Mouse (Mus musculus) midbrain, embryonic 12.5 days (tissue): ENCODE measurements around the gene Cnbp. TPM values are rescaled to one million over a fixed set of nuclear protein-coding genes. Genes with fewer than 3 reads are reported as not detected.

Source experiments
- ATAC-seq: fragments of 200-750 bp; cut with Nextera tagmentation; 2 replicates; pipeline ENCODE4 v1.8.0; 2017; ENCODE audit warnings: low read depth, moderate TSS enrichment, moderate library complexity; ENCODE audit not compliant: low FRiP score
- H3K27ac ChIP-seq: fragments of 300-500 bp; sonication (generic); replicated peaks from 2 replicates; pipeline ENCODE4 v1.5.1; 2016; ENCODE audit warnings: mild to moderate bottlenecking
- H3K27me3 ChIP-seq: fragments of 300-500 bp; sonication (generic); 2 replicates; pipeline ENCODE4 v1.6.1; 2016; ENCODE audit warnings: mild to moderate bottlenecking
- H3K36me3 ChIP-seq: fragments of 300-500 bp; sonication (generic); 2 replicates; pipeline ENCODE4 v1.6.1; 2016
- H3K4me1 ChIP-seq: fragments of 300-500 bp; sonication (generic); 2 replicates; pipeline ENCODE4 v1.6.1; 2016
- H3K4me2 ChIP-seq: fragments of 300-500 bp; sonication (generic); replicated peaks from 2 replicates; pipeline ENCODE4 v1.6.1; 2016; ENCODE audit warnings: mild to moderate bottlenecking, moderate library complexity
- H3K4me3 ChIP-seq: fragments of 300-500 bp; sonication (generic); 2 replicates; pipeline ENCODE4 v1.5.1; 2016; ENCODE audit warnings: mild to moderate bottlenecking
- H3K9ac ChIP-seq: fragments of 300-500 bp; sonication (generic); replicated peaks from 2 replicates; pipeline ENCODE4 v1.6.1; 2016; ENCODE audit warnings: mild to moderate bottlenecking, moderate library complexity
- H3K9me3 ChIP-seq: fragments of 300-500 bp; sonication (generic); 2 replicates; pipeline ENCODE4 v1.6.1; 2016; ENCODE audit warnings: mild to moderate bottlenecking
- WGBS: fragments of 180-500 bp; shearing (Covaris S2); methylation state at CpG from one replicate; pipeline ENCODE4 v1.1.7; 2016; 5-methylcytosine and 5-hydroxymethylcytosine counted together
- polyA plus RNA-seq: library from polyadenylated mRNA; unstranded; fragments of >200 nt; fragmentation: Nextera tagmentation; extraction: Ambion mirVana; gene quantifications from 2 replicates; pipeline ENCODE4 v1.2.1, GENCODE M21; 2016

Gene Cnbp
- polyA plus RNA-seq = 905 and 949 TPM in 2 replicates

DNA sequence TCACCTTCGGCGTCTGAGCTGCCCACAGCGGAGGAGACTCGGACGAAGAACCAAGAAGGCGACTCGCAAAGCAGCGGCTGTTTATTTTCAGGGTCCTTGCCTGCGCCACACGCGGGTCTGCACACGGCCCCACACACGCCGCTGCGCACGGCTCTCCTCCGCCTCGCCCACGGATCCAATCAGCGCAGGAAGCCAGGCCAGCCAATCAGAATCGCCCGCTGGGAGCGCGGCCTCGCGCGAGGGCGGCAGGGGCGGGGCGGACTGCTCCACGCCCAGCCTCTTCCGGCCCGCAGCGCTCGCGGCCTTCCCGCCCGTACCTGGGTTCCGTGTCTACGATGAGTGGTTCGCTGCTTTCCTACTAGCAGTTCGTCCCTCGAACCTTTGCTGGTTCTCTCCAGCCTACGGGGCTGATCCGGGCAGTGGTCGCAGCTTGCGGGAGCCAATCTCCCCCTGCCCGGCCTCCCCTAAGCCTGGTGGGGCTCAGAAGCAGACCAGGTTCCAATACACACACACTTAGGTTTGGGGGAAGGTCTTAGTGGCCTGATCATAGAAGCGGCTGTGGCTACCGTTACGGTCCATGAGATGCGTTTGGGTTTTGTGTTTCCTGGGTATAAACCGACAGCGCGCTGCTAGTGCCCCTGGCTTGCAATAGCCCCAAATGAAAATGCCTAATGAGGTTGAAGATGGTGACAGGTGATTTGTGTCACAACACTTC, at the start of gene Cnbp:
Gene Cnbp (minus strand): TSS at position 207 of the 715 bp plus-strand sequence.
- Histone ChIP-seq H3K36me3 (peaks cover 5% of the 10 kb centered on the region; the same call in 1 of the 2 replicates), H3K9ac (peak within 1 kb of the TSS; percentile 99), H3K4me2 (peak within 1 kb of the TSS; percentile 85), H3K9me3 (no peaks in the 10 kb centered on the region), H3K27me3 (no peaks in the 10 kb centered on the region), H3K27ac (peak within 1 kb of the TSS; percentile 93), H3K4me1 (peaks cover 24% of the 10 kb centered on the region), H3K4me3 (peak within 1 kb of the TSS; percentile 100)
- under 1% methylated on average over 55 of the region's 55 CpGs for WGBS
- peak; percentile 99 for ATAC-seq

DNA sequence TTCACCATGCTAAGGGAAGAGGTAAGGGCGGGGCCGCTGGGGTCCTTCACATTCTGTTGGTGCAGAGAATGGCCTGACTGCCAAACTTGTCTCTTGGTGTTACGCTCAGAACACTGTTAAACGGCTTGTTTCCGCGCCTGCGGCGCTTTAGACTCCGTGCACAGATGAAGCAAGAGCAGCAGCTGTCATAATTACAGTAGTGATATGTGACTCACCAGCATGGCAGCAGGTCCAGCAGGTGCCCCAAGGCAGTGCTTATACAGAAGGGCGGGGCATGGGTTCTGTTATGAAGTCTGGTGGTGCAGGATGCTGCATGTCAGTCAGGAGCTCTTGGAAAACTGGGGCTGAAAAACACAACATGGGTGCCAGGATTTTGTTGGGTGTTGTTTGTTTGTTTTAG, 47.1 kb upstream of the Cnbp start:
- no peaks in the 10 kb centered on the region for H3K27me3 ChIP-seq
- H3K36me3 ChIP-seq = peaks cover 94% of the 10 kb centered on the region
- H3K4me1 ChIP-seq = no peaks in the 10 kb centered on the region
- 97% methylated on average over 10 of the region's 10 CpGs for WGBS
- no peak overlapping the region for H3K4me2 ChIP-seq
- no peak overlapping the region for H3K9ac ChIP-seq
- no peak overlapping the region for H3K4me3 ChIP-seq
- H3K27ac ChIP-seq = no peak overlapping the region
- no peaks in the 10 kb centered on the region for H3K9me3 ChIP-seq
- ATAC-seq = no peak

GRCm38 (mm10) chr6:87893931-87894330, 43.0 kb upstream of the Cnbp start:
- no peaks in the 10 kb centered on the region for H3K9me3 ChIP-seq
- no peak overlapping the region for H3K4me2 ChIP-seq
- peaks cover 3% of the 10 kb centered on the region for H3K4me1 ChIP-seq
- no peaks in the 10 kb centered on the region for H3K27me3 ChIP-seq
- ATAC-seq = no peak
- no peak overlapping the region for H3K9ac ChIP-seq
- H3K4me3 ChIP-seq = no peak overlapping the region
- WGBS = 95% methylated on average over 7 of the region's 7 CpGs
- peaks cover 93% of the 10 kb centered on the region for H3K36me3 ChIP-seq
- no peak overlapping the region for H3K27ac ChIP-seq

- Histone ChIP-seq H3K4me3 (peak within 1 kb of the TSS; percentile 77), H3K9me3 (no peaks in the 10 kb centered on the region), H3K36me3 (peaks cover 33% of the 10 kb centered on the region), H3K9ac (peak within 1 kb of the TSS; percentile 89), H3K4me1 (peaks cover 10% of the 10 kb centered on the region), H3K27me3 (no peaks in the 10 kb centered on the region), H3K4me2 (peak within 1 kb of the TSS; percentile 83), H3K27ac (peak within 1 kb of the TSS; percentile 62)
- ATAC-seq = peak; percentile 94
- WGBS = under 1% methylated on average over 31 of the region's 31 CpGs
These were observed 36.8 kb upstream of the Cnbp start, which contains the start of gene Copg1 for GRCm38 (mm10) chr6:87887594-87888233. Gene Copg1, plus strand, starts transcription at chr6:87887814.

GRCm38 (mm10) chr6:87886721-87887120, 35.8 kb upstream of the Cnbp start:
- H3K9me3 ChIP-seq = no peaks in the 10 kb centered on the region
- no peak overlapping the region for H3K27ac ChIP-seq
- H3K27me3 ChIP-seq = no peaks in the 10 kb centered on the region
- WGBS = 97% methylated on average over 1 of the region's 1 CpGs
- H3K4me1 ChIP-seq = peaks cover 10% of the 10 kb centered on the region
- ATAC-seq = no peak
- no peak overlapping the region for H3K9ac ChIP-seq
- no peak overlapping the region for H3K4me2 ChIP-seq
- H3K4me3 ChIP-seq = no peak overlapping the region
- peaks cover 23% of the 10 kb centered on the region for H3K36me3 ChIP-seq

DNA sequence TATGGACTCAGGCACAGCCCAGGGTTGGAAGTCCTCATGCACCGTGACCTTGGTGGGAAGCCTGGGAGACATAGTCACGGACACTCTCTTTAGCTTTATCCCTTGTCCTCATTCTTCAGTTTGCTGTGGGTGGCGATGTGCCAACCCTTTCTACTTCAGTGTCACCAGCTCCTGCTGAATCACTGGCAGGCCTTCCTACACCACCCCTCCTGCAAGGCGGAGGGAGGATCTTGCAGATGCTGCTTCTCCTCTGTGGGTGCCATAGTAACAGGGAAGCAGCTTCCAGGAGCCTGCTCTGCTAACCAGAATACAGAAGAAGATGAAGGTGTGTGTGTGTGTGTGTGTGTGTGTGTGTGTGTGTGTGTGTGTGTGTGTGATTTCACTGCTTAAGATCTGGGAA, 31.9 kb upstream of the Cnbp start:
- no peaks in the 10 kb centered on the region for H3K4me1 ChIP-seq
- no peaks in the 10 kb centered on the region for H3K36me3 ChIP-seq
- H3K27ac ChIP-seq = no peak overlapping the region
- H3K4me3 ChIP-seq = no peak overlapping the region
- WGBS = 62% methylated on average over 4 of the region's 4 CpGs
- H3K9me3 ChIP-seq = no peaks in the 10 kb centered on the region
- H3K4me2 ChIP-seq = no peak overlapping the region
- H3K27me3 ChIP-seq = 0 out of 2 replicates have a peak, but pooled peaks cover 3% of the 10 kb centered on the region
- no peak for ATAC-seq
- no peak overlapping the region for H3K9ac ChIP-seq

DNA sequence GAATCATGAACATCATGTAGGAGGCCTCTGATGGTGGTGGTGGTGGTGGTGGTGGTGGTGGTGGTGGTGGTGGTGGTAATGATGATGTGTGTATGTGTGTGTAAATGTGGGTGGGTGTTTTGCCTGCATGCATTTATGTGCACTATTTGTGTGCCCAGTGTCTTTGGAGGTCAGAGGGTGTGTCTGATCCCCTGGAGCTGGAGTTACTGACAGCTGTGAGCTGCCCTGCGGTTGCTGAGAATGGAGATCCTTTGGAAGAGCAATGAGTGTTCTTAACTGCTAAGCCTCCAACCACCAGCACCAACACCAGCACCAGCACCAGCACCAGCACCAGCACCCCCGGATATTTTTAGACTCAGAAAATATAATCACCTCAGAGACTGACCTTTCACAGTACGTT, 31.3 kb upstream of the Cnbp start:
- no peaks in the 10 kb centered on the region for H3K4me1 ChIP-seq
- H3K27ac ChIP-seq = no peak overlapping the region
- H3K4me3 ChIP-seq = no peak overlapping the region
- H3K4me2 ChIP-seq = no peak overlapping the region
- ATAC-seq = no peak
- H3K9ac ChIP-seq = no peak overlapping the region
- WGBS = 74% methylated on average over 3 of the region's 3 CpGs
- 0 out of 2 replicates have a peak, but pooled peaks cover 3% of the 10 kb centered on the region for H3K27me3 ChIP-seq
- H3K36me3 ChIP-seq = no peaks in the 10 kb centered on the region
- no peaks in the 10 kb centered on the region for H3K9me3 ChIP-seq

DNA sequence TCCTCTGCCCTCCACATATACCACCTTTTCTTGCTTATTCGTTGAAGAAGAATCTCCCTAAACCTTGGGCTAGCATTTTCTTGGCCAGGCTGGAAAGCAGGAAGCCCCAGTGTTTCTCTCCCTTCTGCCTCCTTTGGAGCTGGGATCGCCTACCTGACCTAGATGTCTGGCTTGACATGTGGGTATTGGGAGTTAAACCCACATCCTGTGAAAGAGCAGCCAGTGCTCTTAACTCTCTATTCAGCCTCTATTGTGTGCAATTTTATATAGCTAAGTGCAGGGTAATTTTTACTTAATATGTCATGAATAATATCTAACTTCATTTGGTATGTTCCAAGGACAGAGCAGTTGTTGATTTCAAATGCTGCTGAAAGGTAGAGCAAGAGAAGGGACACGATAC, 28.7 kb upstream of the Cnbp start:
- 0 out of 2 replicates have a peak, but pooled peaks cover 3% of the 10 kb centered on the region for H3K27me3 ChIP-seq
- H3K9me3 ChIP-seq = no peaks in the 10 kb centered on the region
- no peak overlapping the region for H3K27ac ChIP-seq
- no peak overlapping the region for H3K4me2 ChIP-seq
- no peaks in the 10 kb centered on the region for H3K4me1 ChIP-seq
- WGBS = 66% methylated on average over 3 of the region's 3 CpGs
- ATAC-seq = no peak
- H3K9ac ChIP-seq = no peak overlapping the region
- no peaks in the 10 kb centered on the region for H3K36me3 ChIP-seq
- no peak overlapping the region for H3K4me3 ChIP-seq

DNA sequence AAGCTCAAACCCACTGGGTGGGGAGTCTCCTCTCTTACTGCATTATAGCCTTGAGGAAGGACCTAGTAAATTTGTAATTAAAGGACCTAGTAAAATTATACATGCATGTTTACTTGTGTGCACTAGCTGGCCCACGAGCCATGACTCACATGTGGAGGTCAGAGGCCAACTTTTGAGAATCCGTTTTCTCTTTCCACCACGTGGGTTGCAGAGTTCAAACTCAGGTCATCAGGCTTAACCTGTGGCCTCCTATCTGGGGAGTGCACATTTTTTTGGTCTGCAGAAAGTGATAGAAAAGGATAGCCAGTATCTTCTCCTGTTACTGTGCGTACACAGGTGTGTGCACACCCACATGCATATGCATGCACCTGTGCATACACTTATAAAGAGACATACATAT, 28.1 kb upstream of the Cnbp start:
- 44% methylated on average over 4 of the region's 4 CpGs for WGBS
- no peak for ATAC-seq
- H3K4me2 ChIP-seq = no peak overlapping the region

GRCm38 (mm10) chr6:87876068-87876643, 25.2 kb upstream of the Cnbp start:
- WGBS = 78% methylated on average over 13 of the region's 13 CpGs
- ATAC-seq = no peak
- H3K27me3 ChIP-seq = 0 out of 2 replicates have a peak, but pooled peaks cover 3% of the 10 kb centered on the region
- no peak overlapping the region for H3K4me3 ChIP-seq
- H3K4me1 ChIP-seq = no peaks in the 10 kb centered on the region
- H3K27ac ChIP-seq = no peak overlapping the region
- H3K9ac ChIP-seq = no peak overlapping the region
- no peaks in the 10 kb centered on the region for H3K36me3 ChIP-seq
- no peak overlapping the region for H3K4me2 ChIP-seq
- H3K9me3 ChIP-seq = no peaks in the 10 kb centered on the region

More for the DNA sequence above, 28.1 kb upstream of the Cnbp start:
- no peaks in the 10 kb centered on the region for H3K4me1 ChIP-seq
- no peaks in the 10 kb centered on the region for H3K36me3 ChIP-seq
- H3K27me3 ChIP-seq = 0 out of 2 replicates have a peak, but pooled peaks cover 3% of the 10 kb centered on the region
- H3K27ac ChIP-seq = no peak overlapping the region
- no peak overlapping the region for H3K9ac ChIP-seq
- H3K9me3 ChIP-seq = no peaks in the 10 kb centered on the region
- no peak overlapping the region for H3K4me3 ChIP-seq

DNA sequence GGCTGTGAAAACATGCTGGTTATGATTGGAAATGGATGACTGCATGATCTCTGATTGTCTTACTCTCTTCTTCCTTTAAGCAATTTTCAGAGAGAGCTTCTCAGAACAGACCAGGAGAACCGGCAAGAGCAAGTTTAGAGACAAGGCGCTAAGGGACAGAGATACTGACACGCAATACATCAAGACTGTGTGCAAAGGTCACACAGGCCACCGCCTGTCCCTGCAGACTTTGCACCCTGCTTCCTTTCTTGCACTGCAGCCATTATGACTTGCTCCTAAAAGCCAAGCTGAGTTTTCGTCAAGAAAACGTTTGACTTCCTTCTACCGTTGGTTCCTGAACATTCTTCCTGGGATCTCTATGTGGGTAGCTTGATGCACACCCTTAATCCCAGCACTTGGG, 24.7 kb upstream of the Cnbp start:
- Histone ChIP-seq H3K36me3 (no peaks in the 10 kb centered on the region), H3K4me1 (no peaks in the 10 kb centered on the region), H3K4me2 (no peak overlapping the region), H3K9me3 (no peaks in the 10 kb centered on the region), H3K4me3 (no peak overlapping the region), H3K9ac (no peak overlapping the region), H3K27me3 (0 out of 2 replicates have a peak, but pooled peaks cover 3% of the 10 kb centered on the region), H3K27ac (no peak overlapping the region)
- no peak for ATAC-seq
- 92% methylated on average over 7 of the region's 7 CpGs for WGBS

DNA sequence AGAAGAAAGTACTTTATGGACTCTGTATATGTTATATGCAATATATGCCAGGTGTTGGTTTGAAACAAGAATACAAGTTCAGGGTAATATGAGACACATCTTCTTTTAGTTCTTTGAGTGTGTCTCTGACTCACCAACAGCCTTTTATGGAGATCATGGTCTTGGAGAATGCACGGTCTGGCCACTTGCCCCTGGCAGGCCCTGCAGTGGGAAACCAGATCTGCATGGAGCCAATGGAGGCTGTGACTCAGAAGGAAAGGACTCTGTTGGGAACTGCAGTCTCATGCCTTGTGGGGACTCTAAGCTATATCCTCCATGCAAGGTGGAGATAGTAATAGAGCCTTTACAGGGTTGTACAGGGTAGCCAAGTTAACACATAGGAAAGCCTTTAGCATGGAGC, 24.2 kb upstream of the Cnbp start:
- Histone ChIP-seq H3K9ac (no peak overlapping the region), H3K27ac (no peak overlapping the region), H3K36me3 (no peaks in the 10 kb centered on the region), H3K4me1 (no peaks in the 10 kb centered on the region), H3K4me2 (no peak overlapping the region), H3K27me3 (no peaks in the 10 kb centered on the region), H3K9me3 (no peaks in the 10 kb centered on the region), H3K4me3 (no peak overlapping the region)
- 83% methylated on average over 1 of the region's 1 CpGs for WGBS
- ATAC-seq = no peak
